ENCODE assay signal across 28 mouse cellular contexts in the genomic region with DNA sequence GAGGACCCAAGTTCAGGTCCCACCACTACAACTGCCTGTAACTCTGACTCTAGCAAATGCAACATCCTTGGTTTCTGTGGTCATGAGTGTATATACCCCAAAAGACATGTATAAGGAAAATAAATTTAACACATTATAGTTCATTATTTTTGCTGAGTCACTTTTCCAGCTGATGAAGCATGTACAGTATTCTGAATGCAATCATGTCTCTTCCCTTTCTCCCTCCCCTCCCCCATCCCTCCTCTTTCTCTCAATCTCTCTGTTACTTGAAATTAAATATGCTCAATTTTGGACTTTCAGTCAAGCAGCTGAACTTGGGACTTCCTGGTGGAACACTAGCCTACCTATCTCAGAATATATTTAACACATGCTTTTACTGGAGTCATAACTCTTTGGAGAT.
A peak's percentile ranks its signal among the peaks of the same experiment; 100 is the strongest.
DNase-seq lines count a peak whose midpoint lies in the region; ATAC-seq and TF ChIP-seq lines count a peak whose summit lies in the region.
"Had no signal": no experiment of that assay in that cellular context is flagged by ENCODE, and none has a peak within 500 bp of the region (broad histone marks: within the 10 kb centered on the region; RNA-seq: fewer than 3 reads in every experiment).

No protein-coding gene starts in this region.

- peak overlapping the region; percentile 86 for H3K27ac ChIP-seq in liver, embryonic 12.5 days
- no peak overlapping the region for H3K27ac ChIP-seq in liver, embryonic 11.5 days (ENCODE audit: low read depth, low read length)
- peak overlapping the region; percentile 14; the same call in 1 of the 2 replicates for H3K27ac ChIP-seq in brown adipose tissue, adult 24 weeks (replicated peaks; ENCODE audit: low read depth, low read length)
- H3K27ac ChIP-seq in liver, embryonic 14.5 days: peak overlapping the region; percentile 44
- H3K27ac ChIP-seq: embryonic facial prominence, embryonic 13.5 days; heart, adult 2 months; hindbrain, embryonic 14.5 days; limb, embryonic 10.5 days; midbrain, embryonic 10.5 days; neural tube, embryonic 13.5 days; stomach, embryonic 15.5 days had no signal

- no peak for DNase-seq in liver, embryonic 11.5 days (ENCODE audit: low spot score)
- DNase-seq in liver, embryonic 14.5 days (ENCODE audit: low read depth in 3 of 3, low spot score in 3 of 3): no peak
- DNase-seq in right cerebral cortex, postnatal 10 days (ENCODE audit: low spot score in 2 of 2): no peak
- no peak for DNase-seq in left cerebral cortex, adult 9 months (ENCODE audit: low spot score in 2 of 2)
- no peak for DNase-seq in retina, postnatal 1 day
- DNase-seq: adrenal gland, postnatal 25 days; cerebellum, adult 11-12 months; cerebellum, postnatal 14 days; embryo, embryonic 11 days; gastrocnemius, postnatal 36 days; heart, adult 2 months; heart, postnatal 36 days; kidney, adult 8-10 months; kidney, postnatal 10 days; right cerebral cortex, adult 18-20 months; thymus, postnatal 25 days had no signal

- no peak overlapping the region for H3K4me3 ChIP-seq in liver, embryonic 12.5 days
- no peak overlapping the region for H3K4me3 ChIP-seq in liver, embryonic 11.5 days (ENCODE audit: low read depth, low read length)
- no peak overlapping the region for H3K4me3 ChIP-seq in brown adipose tissue, adult 24 weeks (ENCODE audit: insufficient read depth, low read depth, low read length)
- no peak overlapping the region for H3K4me3 ChIP-seq in liver, embryonic 14.5 days (ENCODE audit: insufficient read depth in 1 of 2, low read depth in 2 of 2, low read length in 2 of 2)
- H3K4me3 ChIP-seq: embryonic facial prominence, embryonic 13.5 days; heart, adult 2 months; limb, embryonic 10.5 days; midbrain, embryonic 10.5 days; myocyte; neural tube, embryonic 13.5 days; stomach, embryonic 15.5 days had no signal

- H3K9ac ChIP-seq in liver, embryonic 12.5 days: peak overlapping the region; percentile 35
- no peak overlapping the region for H3K9ac ChIP-seq in liver, embryonic 11.5 days (ENCODE audit: low read depth, low read length)
- H3K9ac ChIP-seq in liver, embryonic 14.5 days (replicated peaks): no peak overlapping the region
- H3K9ac ChIP-seq: embryonic facial prominence, embryonic 13.5 days; hindbrain, embryonic 14.5 days; neural tube, embryonic 13.5 days; stomach, embryonic 15.5 days had no signal

- TF ChIP-seq CTCF in liver, embryonic 14.5 days (IDR thresholded peaks at IDR 0.05; ENCODE audit: low read depth): no peak

- 0 out of 2 replicates have a peak, but pooled peaks have one; percentile 5 for TF ChIP-seq EP300 in liver, embryonic 14.5 days (IDR thresholded peaks at IDR 0.05; ENCODE audit: low read depth)

- no peak for ATAC-seq in liver, embryonic 12.5 days
- ATAC-seq in liver, embryonic 11.5 days (replicated peaks; ENCODE audit: low FRiP score): no peak
- no peak for ATAC-seq in liver, embryonic 14.5 days (ENCODE audit: insufficient read depth)
- ATAC-seq: inflammation-experienced regulatory T-cells, adult 6 months; lung, postnatal 0 days; midbrain, embryonic 16.5 days had no signal

- peak overlapping the region; percentile 16; the same call in 1 of the 2 replicates for H3K4me2 ChIP-seq in liver, embryonic 12.5 days
- no peak overlapping the region for H3K4me2 ChIP-seq in liver, embryonic 11.5 days
- H3K4me2 ChIP-seq in liver, embryonic 14.5 days (ENCODE audit: low read depth): no peak overlapping the region
- H3K4me2 ChIP-seq: embryonic facial prominence, embryonic 13.5 days; hindbrain, embryonic 14.5 days; neural tube, embryonic 13.5 days; stomach, embryonic 15.5 days had no signal

- no peaks in the 10 kb centered on the region for H3K9me3 ChIP-seq in liver, embryonic 12.5 days (replicated peaks)
- no peaks in the 10 kb centered on the region for H3K9me3 ChIP-seq in liver, embryonic 11.5 days (ENCODE audit: control insufficient read depth, low read length)
- H3K9me3 ChIP-seq in liver, embryonic 14.5 days (ENCODE audit: control insufficient read depth, low read length): no peaks in the 10 kb centered on the region
- H3K9me3 ChIP-seq: embryonic facial prominence, embryonic 13.5 days; limb, embryonic 10.5 days; midbrain, embryonic 10.5 days; neural tube, embryonic 13.5 days; stomach, embryonic 15.5 days had no signal

- H3K27me3 ChIP-seq in liver, embryonic 12.5 days (replicated peaks): no peaks in the 10 kb centered on the region
- H3K27me3 ChIP-seq in liver, embryonic 11.5 days (replicated peaks; ENCODE audit: control insufficient read depth, insufficient read depth, low read length): no peaks in the 10 kb centered on the region
- no peaks in the 10 kb centered on the region for H3K27me3 ChIP-seq in liver, embryonic 14.5 days (ENCODE audit: control insufficient read depth, insufficient read depth, low read length)
- H3K27me3 ChIP-seq: embryonic facial prominence, embryonic 13.5 days; neural tube, embryonic 13.5 days; stomach, embryonic 15.5 days had no signal

- H3K36me3 ChIP-seq in liver, embryonic 12.5 days: no peaks in the 10 kb centered on the region
- H3K36me3 ChIP-seq in liver, embryonic 11.5 days (ENCODE audit: control insufficient read depth, insufficient read depth, low read length): no peaks in the 10 kb centered on the region
- H3K36me3 ChIP-seq in liver, embryonic 14.5 days (replicated peaks; ENCODE audit: control insufficient read depth, insufficient read depth, low read depth): no peaks in the 10 kb centered on the region
- H3K36me3 ChIP-seq: embryonic facial prominence, embryonic 13.5 days; limb, embryonic 10.5 days; midbrain, embryonic 10.5 days; neural tube, embryonic 13.5 days; stomach, embryonic 15.5 days had no signal

- H3K4me1 ChIP-seq in liver, embryonic 12.5 days: peaks cover 94% of the 10 kb centered on the region
- peaks cover 74% of the 10 kb centered on the region for H3K4me1 ChIP-seq in liver, embryonic 11.5 days (replicated peaks; ENCODE audit: control insufficient read depth, insufficient read depth, low read length)
- peaks cover 10% of the 10 kb centered on the region for H3K4me1 ChIP-seq in brown adipose tissue, adult 24 weeks (ENCODE audit: control insufficient read depth, insufficient read depth, insufficient read length, low read length)
- peaks cover 58 to 71% of the 10 kb centered on the region in 2 experiments for H3K4me1 ChIP-seq in liver, embryonic 14.5 days (replicated peaks; ENCODE audit: control insufficient read depth in 2 of 2, insufficient read depth in 2 of 2, low read length in 1 of 2)
